Mouse (Mus musculus) heart, adult 11 months (tissue): ENCODE data around the gene Plscr1.

Source experiments
- DNase-seq: peaks from one replicate; pipeline ENCODE4 v3.0.0; 2022

Gene Plscr1

DNA sequence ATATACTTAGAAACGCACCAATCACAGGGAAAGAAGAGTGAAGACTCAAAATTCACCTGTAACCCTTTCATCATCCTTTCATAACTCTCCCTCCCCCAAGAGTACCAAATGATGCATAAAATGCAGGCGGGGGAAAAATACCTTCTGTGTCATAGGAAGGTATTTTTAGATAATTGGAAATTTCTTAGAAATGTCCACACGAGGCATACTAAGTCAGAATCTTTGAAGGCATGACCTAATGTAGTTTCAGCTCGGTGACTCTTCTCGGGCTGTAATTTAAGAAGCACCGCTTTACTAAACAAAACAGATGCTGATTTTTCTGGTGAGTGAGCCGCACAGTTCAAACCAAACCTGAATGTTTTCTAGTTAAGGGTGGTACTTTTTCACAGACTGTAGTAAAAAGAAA lies at the start of gene Plscr1:
TSS of gene Plscr1 (plus strand) at position 304 of the 406 bp plus-strand sequence.
- DNase-seq, result no peak

DNA sequence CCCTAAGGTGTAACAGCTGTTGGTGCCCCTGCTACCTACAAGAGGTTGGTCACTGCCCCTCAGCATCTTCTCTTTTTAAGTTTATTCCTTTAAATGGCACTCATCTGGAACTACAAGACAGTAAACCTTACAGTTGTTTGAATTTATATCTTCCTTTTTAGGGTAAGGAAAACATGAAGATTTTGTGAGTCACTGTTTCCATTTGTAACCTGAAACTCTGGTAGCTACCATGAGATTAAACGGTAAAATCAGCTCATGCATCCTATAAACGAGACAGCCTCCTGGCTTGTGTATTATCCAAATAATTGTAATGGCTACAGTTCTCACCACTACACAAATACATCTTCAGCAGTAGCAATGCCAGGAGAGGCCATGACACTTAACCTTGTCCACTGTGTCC lies 45.2 kb upstream of the Plscr1 start:
- DNase-seq, result no peak

- DNase-seq, result peak; percentile 81
Measured at GRCm38 (mm10) chr9:92207307-92207706, 42.2 kb upstream of the Plscr1 start.

DNA sequence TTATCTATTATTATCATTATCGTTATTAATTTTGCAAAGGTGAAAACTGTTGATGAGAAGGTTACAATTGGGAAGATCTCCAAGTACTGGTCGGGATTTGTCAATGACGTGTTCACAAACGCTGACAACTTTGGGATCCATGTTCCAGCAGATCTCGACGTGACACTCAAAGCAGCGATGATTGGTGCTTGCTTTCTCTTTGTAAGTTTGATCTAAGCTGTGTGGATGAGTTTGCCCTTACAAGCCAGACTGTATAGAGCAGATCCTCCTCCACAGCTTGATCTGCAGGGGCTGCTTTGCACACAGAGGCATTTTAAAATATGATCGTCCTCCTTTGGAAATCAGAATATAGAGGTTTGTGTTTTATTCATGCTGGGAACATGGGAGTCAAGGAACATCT lies 41.8 kb upstream of the Plscr1 start:
- peak; percentile 81 for DNase-seq

DNA sequence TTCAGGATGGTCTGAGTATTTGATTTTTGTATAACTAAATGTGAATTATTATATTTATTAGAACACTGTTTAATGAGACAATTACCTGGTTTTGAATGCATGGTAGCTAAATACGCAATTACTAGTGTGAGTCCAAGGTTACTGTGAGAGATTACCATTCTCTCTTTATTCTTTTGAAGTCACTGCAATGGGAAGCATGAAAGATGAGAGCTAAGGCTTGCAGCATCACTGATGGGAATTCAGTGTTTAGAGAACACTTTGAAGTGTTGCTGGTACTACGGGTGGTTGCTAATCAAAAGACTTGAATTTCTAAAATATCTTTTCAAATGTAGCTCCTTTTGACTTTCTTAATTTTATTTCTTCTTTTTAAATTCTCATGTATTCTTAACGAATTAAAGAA lies 39.7 kb upstream of the Plscr1 start:
- DNase-seq, result peak; percentile 7

GRCm38 (mm10) chr9:92210386-92210967 lies 39.1 kb upstream of the Plscr1 start:
- DNase-seq, result peak; percentile 58

DNA sequence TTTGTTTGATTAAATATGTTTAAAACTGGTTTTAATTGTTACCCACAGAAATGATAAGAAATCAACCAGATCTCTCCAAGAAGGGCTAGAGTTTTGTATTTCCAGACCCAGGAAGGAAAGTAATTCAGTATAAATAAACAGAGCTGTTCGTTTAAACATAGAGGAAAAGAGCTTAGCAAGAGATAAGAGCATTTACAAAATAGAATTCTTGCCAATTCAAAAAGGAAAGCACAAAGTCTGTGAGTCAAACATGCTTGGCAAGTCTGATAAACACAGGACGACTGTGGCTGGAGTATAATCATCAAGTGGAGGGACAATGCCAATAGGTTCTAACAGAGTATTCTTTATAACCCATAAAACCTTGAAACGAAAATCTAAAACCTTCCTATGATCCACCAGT lies 38.5 kb upstream of the Plscr1 start:
- DNase-seq, result no peak

GRCm38 (mm10) chr9:92217484-92217883 lies 32.1 kb upstream of the Plscr1 start:
- no peak for DNase-seq

- DNase-seq, result no peak
Measured at GRCm38 (mm10) chr9:92217896-92218295, 31.7 kb upstream of the Plscr1 start.

DNA sequence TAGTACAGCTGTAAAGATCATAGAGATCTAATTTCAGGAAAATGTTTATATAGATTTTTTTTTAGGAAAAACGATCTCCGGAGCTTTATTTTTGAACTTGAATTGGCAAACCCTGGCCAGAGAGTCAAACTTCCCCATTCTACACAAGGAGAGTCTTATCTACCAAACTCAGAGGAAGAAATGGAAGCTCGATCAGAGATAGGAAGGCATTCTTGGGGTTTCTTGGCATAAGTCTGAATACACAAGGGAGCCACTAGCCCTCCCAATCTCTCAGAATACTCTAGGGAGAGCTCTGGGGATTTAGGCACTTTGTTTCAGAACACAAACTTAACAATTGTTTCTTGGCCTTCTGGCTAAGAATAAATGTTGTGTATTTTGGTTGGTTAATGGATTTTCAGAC lies 29.4 kb upstream of the Plscr1 start:
- DNase-seq, result peak; percentile 93

DNA sequence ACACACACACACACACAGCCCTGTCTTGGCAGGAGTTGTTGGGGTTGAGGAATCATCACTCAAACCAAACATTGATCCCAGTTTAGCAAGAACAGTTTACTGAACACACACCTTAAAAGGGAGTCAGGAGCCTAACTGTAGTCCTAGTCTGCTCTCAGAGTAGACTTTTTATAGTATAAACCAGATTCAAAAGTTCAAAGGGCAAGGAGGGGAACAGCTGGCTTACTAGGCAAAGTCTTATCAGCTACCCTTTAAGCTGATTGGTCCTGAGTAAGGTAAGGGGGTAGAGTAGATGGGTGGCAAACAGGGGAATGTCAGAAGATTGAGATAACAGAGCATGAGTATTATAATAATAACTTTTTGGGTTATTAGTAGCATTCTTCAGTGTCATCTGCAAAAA lies 28.1 kb upstream of the Plscr1 start:
- DNase-seq, result peak; percentile 48

DNA sequence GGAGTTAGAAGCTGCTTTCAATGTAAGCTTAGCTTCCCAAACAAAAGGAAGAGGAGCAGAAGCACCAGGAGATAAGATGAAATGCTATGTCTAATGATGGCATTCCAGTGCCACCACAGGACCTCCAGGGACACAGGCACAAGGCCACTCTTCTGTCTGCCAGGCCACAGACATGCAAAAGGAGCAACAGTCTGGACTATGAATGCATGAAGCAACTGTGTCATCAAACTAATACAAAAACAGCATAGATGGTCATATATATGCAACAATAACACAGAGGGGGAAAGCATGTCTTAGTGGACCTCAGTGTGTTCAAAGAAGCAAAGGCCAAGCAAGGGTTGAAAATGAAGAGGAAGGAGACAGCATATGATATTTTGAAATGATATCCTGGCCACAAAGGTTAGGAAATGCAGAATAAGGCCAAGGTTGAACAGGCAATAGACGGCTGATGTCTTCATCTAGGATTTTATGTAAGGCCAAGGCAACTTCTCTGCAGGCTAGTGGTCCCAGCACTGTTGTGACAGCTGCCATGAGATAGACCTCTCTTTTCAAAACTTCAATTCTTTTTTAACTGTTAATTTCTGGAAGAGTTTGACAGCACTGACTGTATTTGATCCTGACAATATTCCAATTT lies 24.8 kb upstream of the Plscr1 start:
- DNase-seq, result peak; percentile 55

GRCm38 (mm10) chr9:92226127-92226655 lies 23.4 kb upstream of the Plscr1 start:
- DNase-seq, result peak; percentile 55

DNA sequence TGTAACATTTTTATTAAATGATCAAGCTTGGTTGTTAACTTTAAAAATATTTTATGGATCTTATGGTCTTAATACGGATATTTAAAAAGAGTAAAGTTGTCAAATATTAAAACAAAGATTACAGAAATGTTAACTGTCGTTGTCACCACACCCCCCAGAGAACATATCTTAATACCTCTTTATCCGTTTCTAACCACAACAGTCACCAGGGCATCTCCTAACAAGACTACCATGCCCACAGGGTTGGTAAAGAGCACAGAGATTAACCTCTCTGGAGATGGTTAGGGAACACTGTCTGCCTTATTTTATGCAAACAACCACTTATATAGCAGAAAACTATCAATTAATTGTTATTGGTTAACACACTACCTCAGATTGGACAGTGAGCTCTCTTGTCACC lies 22.8 kb upstream of the Plscr1 start:
- no peak for DNase-seq

- peak; percentile 62 for DNase-seq
Measured at GRCm38 (mm10) chr9:92228867-92229832, 20.4 kb upstream of the Plscr1 start.

DNA sequence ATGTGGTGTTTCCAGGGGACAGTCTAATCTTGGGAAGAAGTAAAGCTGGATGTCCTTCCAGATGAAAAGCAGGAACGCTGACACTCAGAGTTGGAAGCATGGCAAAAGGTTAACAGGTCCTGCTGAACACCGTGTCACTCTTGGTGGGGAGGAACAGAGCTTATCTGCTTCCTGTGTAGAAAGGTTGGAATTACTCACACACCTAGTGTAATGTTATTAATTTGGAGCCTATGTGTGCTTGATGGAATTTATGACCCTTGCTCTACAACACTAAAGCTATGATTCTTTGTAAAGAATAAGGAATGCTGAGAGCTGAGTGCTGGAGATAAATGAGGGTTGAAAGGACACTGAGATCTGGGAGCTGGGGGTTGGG lies 19.7 kb upstream of the Plscr1 start:
- peak; percentile 69 for DNase-seq

DNA sequence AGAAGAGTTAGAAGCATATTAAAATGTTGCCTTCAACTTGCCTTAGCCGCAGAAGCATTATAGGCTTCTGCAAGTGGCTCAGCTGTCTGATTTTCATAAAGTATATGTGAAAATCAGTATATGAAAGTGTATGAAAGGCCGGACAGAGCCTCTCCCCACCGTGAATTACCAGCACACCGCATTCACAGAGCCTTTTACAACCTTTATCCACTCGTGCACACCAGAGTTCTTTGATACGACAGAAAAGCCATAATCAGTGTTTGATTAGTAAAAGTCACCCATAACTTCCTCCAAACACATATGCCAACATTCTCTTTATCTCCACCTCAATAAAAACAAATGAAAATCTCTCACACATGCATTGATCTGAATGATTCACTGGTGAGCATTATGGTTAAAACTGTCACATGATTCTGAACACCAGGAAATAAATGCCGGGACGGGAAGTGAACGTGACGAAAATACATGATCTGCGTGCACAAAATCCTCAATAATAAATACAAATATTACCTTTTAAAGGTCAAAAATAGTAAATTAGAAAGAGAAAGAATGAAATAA lies 14.6 kb upstream of the Plscr1 start:
- no peak for DNase-seq

GRCm38 (mm10) chr9:92248773-92249446 lies 640 bp upstream of the Plscr1 start:
- no peak for DNase-seq

DNA sequence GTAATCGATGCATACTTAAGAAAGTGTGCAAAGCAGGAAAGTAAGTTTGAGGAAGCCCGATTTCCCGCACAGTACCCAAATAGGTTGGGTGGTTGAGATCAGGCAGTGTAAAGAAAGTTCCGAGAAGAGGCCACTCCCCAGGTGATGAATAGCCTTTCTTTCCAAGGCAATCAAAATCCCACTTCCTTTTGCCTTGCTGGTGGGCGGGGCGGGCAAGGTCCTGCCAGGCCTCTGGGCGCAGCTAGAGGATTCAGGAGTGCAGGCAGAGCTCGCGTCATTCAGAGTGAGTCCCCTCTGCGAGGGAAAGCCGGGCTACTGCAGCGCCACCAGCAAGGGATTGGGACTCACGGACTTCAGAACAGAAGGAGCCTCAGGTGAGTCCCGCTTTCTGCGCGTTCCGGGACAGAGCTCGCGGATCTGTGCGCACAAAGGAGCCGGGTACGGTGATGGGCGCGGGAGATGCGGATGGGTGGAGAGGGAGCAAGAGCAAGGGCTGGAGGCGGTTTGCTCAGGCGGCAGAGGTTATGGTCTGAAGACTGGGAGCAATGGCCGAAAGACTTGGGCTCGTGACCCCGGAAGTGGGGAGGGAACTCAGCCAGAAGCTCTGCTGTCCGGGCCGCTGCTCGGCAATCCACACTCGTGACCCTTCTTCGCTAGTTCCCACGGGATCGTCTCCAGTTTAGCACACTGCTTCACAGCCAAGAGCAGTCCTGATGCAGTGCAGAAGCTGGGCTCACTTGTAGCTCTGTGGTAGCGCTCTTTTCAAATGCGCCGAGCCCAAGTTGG lies 630 bp downstream of the Plscr1 start:
- peak; percentile 99 for DNase-seq

- DNase-seq, result no peak
Measured at GRCm38 (mm10) chr9:92252718-92253117, 3.2 kb downstream of the Plscr1 start.

DNA sequence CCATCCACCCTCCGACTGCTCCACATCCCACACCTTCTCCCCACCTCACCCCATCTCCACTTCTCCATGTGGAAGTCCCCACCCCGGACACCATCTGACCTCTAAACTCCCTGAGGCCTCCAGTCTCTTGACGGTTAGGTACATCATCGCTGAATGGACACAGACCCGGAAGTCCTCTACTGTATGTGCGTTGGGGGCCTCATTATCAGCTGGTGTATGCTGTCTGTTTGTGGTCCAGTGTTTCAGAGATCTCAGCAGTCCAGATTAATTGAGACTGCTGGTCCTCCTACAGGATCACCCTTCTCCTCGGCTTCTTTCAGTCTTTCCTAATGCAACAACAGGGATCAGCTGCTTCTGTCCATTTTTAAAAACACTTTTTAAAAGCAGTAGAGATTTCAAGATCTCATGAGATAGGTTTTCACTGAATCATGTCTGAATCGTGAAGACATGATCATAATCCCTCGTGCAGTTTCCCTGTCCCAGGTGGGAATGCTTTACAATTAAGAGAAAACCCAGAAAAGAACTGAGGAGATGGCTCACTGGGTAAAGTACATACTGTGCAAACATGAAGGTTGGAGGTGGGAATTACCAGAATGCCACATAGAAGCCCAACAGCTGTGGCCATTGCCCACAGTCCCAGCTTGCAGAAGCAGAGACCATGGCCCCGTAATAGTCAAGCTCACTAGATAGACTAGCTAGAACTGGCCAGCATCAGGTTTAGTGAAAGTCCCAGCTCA lies 4.2 kb downstream of the Plscr1 start:
- DNase-seq, result no peak
